Mouse (Mus musculus): ENCODE results near the gene Apeh.

Apeh gene

GRCm38 (mm10) chr9:108120671-108121070, 26.3 kb upstream of the Apeh start:
- in situ Hi-C loops (cut with MseI, MboI): no loop called here

GRCm38 (mm10) chr9:108119891-108120411, 25.5 kb upstream of the Apeh start:
- in situ Hi-C loops (cut with MseI, MboI): no loop called here

- in situ Hi-C loops (cut with MseI, MboI): no loop called here
Observed at GRCm38 (mm10) chr9:108117143-108117542, 22.7 kb upstream of the Apeh start.

- in situ Hi-C loops (cut with MseI, MboI): no loop called here
Observed at GRCm38 (mm10) chr9:108115290-108116077, 21.1 kb upstream of the Apeh start.

GRCm38 (mm10) chr9:108112719-108113340, 18.4 kb upstream of the Apeh start:
- in situ Hi-C loops (cut with MseI, MboI): no loop called here

- in situ Hi-C loops (cut with MseI, MboI): no loop called here
Observed at GRCm38 (mm10) chr9:108111593-108112121, 17.3 kb upstream of the Apeh start.

GRCm38 (mm10) chr9:108111101-108111592, 16.7 kb upstream of the Apeh start:
- in situ Hi-C loops (cut with MseI, MboI): no loop called here

- in situ Hi-C loops (cut with MseI, MboI): no loop called here
Observed at GRCm38 (mm10) chr9:108110160-108110559, 15.8 kb upstream of the Apeh start.

GRCm38 (mm10) chr9:108107867-108108266, 13.5 kb upstream of the Apeh start:
- in situ Hi-C loops (cut with MseI, MboI): no loop called here

GRCm38 (mm10) chr9:108106090-108106489, 11.7 kb upstream of the Apeh start:
- in situ Hi-C loops (cut with MseI, MboI): no loop called here

- in situ Hi-C loops (cut with MseI, MboI): no loop called here
Observed at GRCm38 (mm10) chr9:108105549-108105863, 11.1 kb upstream of the Apeh start.

- in situ Hi-C loops (cut with MseI, MboI): no loop called here
Observed at GRCm38 (mm10) chr9:108104766-108105548, 10.6 kb upstream of the Apeh start.

GRCm38 (mm10) chr9:108099619-108100018, 5.2 kb upstream of the Apeh start:
- in situ Hi-C loops (cut with MseI, MboI): loop anchor here (5.0 kb wide), 2 partner anchors 38 to 93 kb away; partner anchors contain the start of gene Bsn (in 1 of the 2)

GRCm38 (mm10) chr9:108095949-108096712, 1.7 kb upstream of the Apeh start:
- in situ Hi-C loops (cut with MseI, MboI): loop anchor here (5.0 kb wide), 2 partner anchors 41 to 96 kb away; partner anchors contain the start of gene Bsn (in 1 of the 2)

GRCm38 (mm10) chr9:108095518-108095917, 1.1 kb upstream of the Apeh start:
- in situ Hi-C loops (cut with MseI, MboI): loop anchor here (5.0 kb wide), 2 partner anchors 42 to 97 kb away; partner anchors contain the start of gene Bsn (in 1 of the 2)

- in situ Hi-C loops (cut with MseI, MboI): loop anchor here (5.0 kb wide), 2 partner anchors 42 to 97 kb away; partner anchors contain the start of gene Bsn (in 1 of the 2)
Observed at GRCm38 (mm10) chr9:108094998-108095411, 599 bp upstream of the Apeh start.

GRCm38 (mm10) chr9:108093586-108093985, 820 bp downstream of the Apeh start:
- in situ Hi-C loops (cut with MseI, MboI): no loop called here

- in situ Hi-C loops (cut with MseI, MboI): no loop called here
Observed at GRCm38 (mm10) chr9:108090611-108091120, 3.7 kb downstream of the Apeh start.

GRCm38 (mm10) chr9:108085261-108085660, 9.1 kb downstream of the Apeh start:
- in situ Hi-C loops (cut with MseI, MboI): no loop called here

GRCm38 (mm10) chr9:108083561-108083960, 10.8 kb downstream of the Apeh start:
- in situ Hi-C loops (cut with MseI, MboI): no loop called here

Measured in mouse trophoblast stem cell (cell line).